Mouse (Mus musculus) hindbrain, embryonic 13.5 days (tissue): ENCODE measurements around the gene Prr36. TPM values are rescaled to one million over a fixed set of nuclear protein-coding genes. Genes with fewer than 3 reads are reported as not detected.

Experiments
- polyA plus RNA-seq: library from polyadenylated mRNA; unstranded; fragments of >200 nt; fragmentation: Nextera tagmentation; extraction: Ambion mirVana; gene quantifications from 2 replicates; pipeline ENCODE4 v1.2.1, GENCODE M21; 2015

Prr36 gene
- polyA plus RNA-seq, 1 experiment from 2014 or later = 40.2 TPM

Other genes starting within 250 kb of the Prr36 start
- gene Cd209f, start 111.6 kb downstream of the Prr36 start, polyA plus RNA-seq = not detected in 2 replicates
- gene Cd209g, start 83.4 kb downstream of the Prr36 start, polyA plus RNA-seq = not detected in 2 replicates
- gene Evi5l, start 50.9 kb downstream of the Prr36 start, polyA plus RNA-seq = 93.5 and 93.7 TPM in 2 replicates
- gene Lrrc8e, start 9.4 kb upstream of the Prr36 start, polyA plus RNA-seq = not detected in 2 replicates
- 28.5 and 30.8 TPM in 2 replicates for gene Map2k7, start 21.3 kb upstream of the Prr36 start, polyA plus RNA-seq
- 1.00 and 1.7 TPM in 2 replicates for gene Gm49320, start 21.4 kb upstream of the Prr36 start, polyA plus RNA-seq
- 5.0 and 5.2 TPM in 2 replicates for gene Tgfbr3l, start 30.8 kb upstream of the Prr36 start, polyA plus RNA-seq
- gene Snapc2, start 35.6 kb upstream of the Prr36 start, polyA plus RNA-seq = 62.1 and 65.2 TPM in 2 replicates
- 281 and 287 TPM in 2 replicates for gene Ctxn1, start 41.8 kb upstream of the Prr36 start, polyA plus RNA-seq
- 41.5 and 42.6 TPM in 2 replicates for gene Timm44, start 58.5 kb upstream of the Prr36 start, polyA plus RNA-seq
- 22.3 and 24.9 TPM in 2 replicates for gene Ccl25, start 107.8 kb upstream of the Prr36 start, polyA plus RNA-seq
- gene Elavl1, start 108.0 kb upstream of the Prr36 start, polyA plus RNA-seq = 121 and 127 TPM in 2 replicates